Mouse (Mus musculus) ovary, postnatal 14 days (tissue): ENCODE measurements at regions not wholly inside any gene's neighbourhood (a gene's known extent, or its start where the extent isn't known, plus 50 kb on each side); places are given as distances from the start of the nearest gene placed in this dataset.
A peak's percentile ranks its signal among the peaks of the same experiment; 100 is the strongest.
"Not testable (repeated sequence)": the region's sequence is repeated elsewhere in the genome, so short reads cannot be mapped to it uniquely, and the experiment has no call there.

Source experiments
- DNase-seq: peaks from one replicate; pipeline ENCODE4 v3.0.0; 2022; ENCODE audit warnings: low spot score

- DNase-seq, result no peak
Measured at GRCm38 (mm10) chr12:97218445-97218844, 1040.8 kb downstream of the Galc start.

GRCm38 (mm10) chr12:97217608-97218007, 1041.7 kb downstream of the Galc start:
- DNase-seq, result no peak

GRCm38 (mm10) chr12:97203636-97204389, 1055.4 kb downstream of the Galc start:
- no peak for DNase-seq

GRCm38 (mm10) chr12:97161853-97162252, 1097.4 kb downstream of the Galc start:
- no peak for DNase-seq

GRCm38 (mm10) chr12:97161429-97161828, 1097.8 kb downstream of the Galc start:
- no peak for DNase-seq

- DNase-seq, result no peak
Measured at GRCm38 (mm10) chr12:97158332-97158731, 1100.9 kb downstream of the Galc start.

GRCm38 (mm10) chr12:97157748-97158147, 1101.5 kb downstream of the Galc start:
- no peak for DNase-seq

- no peak for DNase-seq
Measured at GRCm38 (mm10) chr12:97156499-97157110, 1102.7 kb downstream of the Galc start.

GRCm38 (mm10) chr12:97142720-97143119, 1116.5 kb downstream of the Galc start:
- no peak for DNase-seq

GRCm38 (mm10) chr12:97137924-97138323, 1121.3 kb downstream of the Galc start:
- no peak for DNase-seq

- peak; percentile 12 for DNase-seq
Measured at GRCm38 (mm10) chr12:97130276-97130675, 1129.0 kb downstream of the Galc start.

GRCm38 (mm10) chr12:97090577-97091214, 1168.6 kb downstream of the Galc start:
- DNase-seq, result no peak

GRCm38 (mm10) chr12:97061352-97061895, 1197.8 kb downstream of the Galc start:
- DNase-seq, result not testable (repeated sequence)

- DNase-seq, result no peak
Measured at GRCm38 (mm10) chr12:97047674-97048073, 1211.6 kb downstream of the Galc start.
